Mouse (Mus musculus) MEL (cell line): Measurements from ENCODE around the gene Rnf167. TPM values are rescaled to one million over a fixed set of nuclear protein-coding genes. Genes with fewer than 3 reads are reported as not detected.
A peak's percentile ranks its signal among the peaks of the same experiment; 100 is the strongest.

Experiments
- DNase-seq: peaks from one replicate; pipeline ENCODE4 v3.0.0; 2011; ENCODE audit warnings: low read depth, low spot score
- H3K27ac ChIP-seq: 2 replicates; pipeline ENCODE4 v1.5.1; 2012; ENCODE audit warnings: low read depth, mild to moderate bottlenecking, control low read depth, low read length, moderate library complexity; ENCODE audit not compliant: control insufficient read depth
- H3K27me3 ChIP-seq, 2 experiments: fragments of 150-350 bp in 1 of 2; sonication (generic) in 1 of 2; 2 replicates each; pipeline ENCODE4 v1.6.1; 2012; ENCODE audit warnings: low read length in 2 of 2, mild to moderate bottlenecking in 2 of 2, improper control_type of control experiment in 1 of 2, moderate library complexity in 1 of 2; ENCODE audit not compliant: insufficient read depth in 2 of 2, control insufficient read depth in 1 of 2
- H3K36me3 ChIP-seq, 2 experiments: 2 replicates each; pipeline ENCODE4 v1.6.1; 2012 to 2014; ENCODE audit warnings: low read length in 2 of 2, improper control_type of control experiment in 1 of 2, inconsistent platforms in 1 of 2, mild to moderate bottlenecking in 1 of 2; ENCODE audit not compliant: insufficient read depth in 2 of 2, control insufficient read depth in 1 of 2
- H3K4me1 ChIP-seq, 2 experiments: fragments of 150-350 bp in 1 of 2; sonication (generic) in 1 of 2; 2 replicates each; pipeline ENCODE4 v1.6.1; 2012; ENCODE audit warnings: low read length in 2 of 2, improper control_type of control experiment in 1 of 2, mild to moderate bottlenecking in 1 of 2; ENCODE audit not compliant: insufficient read depth in 2 of 2, control insufficient read depth in 1 of 2
- H3K4me3 ChIP-seq, 2 experiments: fragments of 150-350 bp in 1 of 2; sonication (generic) in 1 of 2; 2 replicates each; pipeline ENCODE4 v1.5.1; 2012; ENCODE audit warnings: low read depth in 2 of 2, low read length in 2 of 2, mild to moderate bottlenecking in 2 of 2, moderate library complexity in 2 of 2, control low read depth in 1 of 2, improper control_type of control experiment in 1 of 2; ENCODE audit not compliant: control insufficient read depth in 1 of 2, insufficient read depth in 1 of 2
- H3K79me2 ChIP-seq: 2 replicates; pipeline ENCODE4 v1.6.1; 2012; ENCODE audit warnings: mild to moderate bottlenecking, low read length, moderate library complexity; ENCODE audit not compliant: control insufficient read depth, poor library complexity, insufficient read depth
- H3K9ac ChIP-seq: 2 replicates; pipeline ENCODE4 v1.6.1; 2012; ENCODE audit warnings: low read depth, mild to moderate bottlenecking, control low read depth, low read length, moderate library complexity; ENCODE audit not compliant: control insufficient read depth, poor library complexity, severe bottlenecking
- H3K9me3 ChIP-seq: fragments of 150-350 bp; sonication (generic); replicated peaks from 2 replicates; pipeline ENCODE4 v1.6.1; 2012; ENCODE audit warnings: mild to moderate bottlenecking, low read length, improper control_type of control experiment, moderate library complexity; ENCODE audit not compliant: insufficient read depth
- BHLHE40 ChIP-seq: IDR thresholded peaks from 2 replicates; pipeline ENCODE4 v1.6.1; 2012; ENCODE audit warnings: low read depth, mild to moderate bottlenecking, inconsistent platforms, low read length, improper control_type of control experiment, borderline replicate concordance
- CHD2 ChIP-seq: IDR thresholded peaks from 2 replicates; pipeline ENCODE4 v1.6.1; 2011; ENCODE audit warnings: low read length, improper control_type of control experiment
- KAT2A ChIP-seq: conservative IDR thresholded peaks from 2 replicates; pipeline ENCODE4 v1.6.1; 2012; ENCODE audit warnings: low read depth, low read length, improper control_type of control experiment, inconsistent platforms
- MAZ ChIP-seq: IDR thresholded peaks from 2 replicates; pipeline ENCODE4 v1.6.1; 2012; ENCODE audit warnings: low read depth, mild to moderate bottlenecking, inconsistent platforms, low read length, improper control_type of control experiment
- MXI1 ChIP-seq: IDR thresholded peaks from 2 replicates; pipeline ENCODE4 v1.6.1; 2011; ENCODE audit warnings: mild to moderate bottlenecking, low read depth, low read length, improper control_type of control experiment
- MYB ChIP-seq: IDR thresholded peaks from 2 replicates; pipeline ENCODE4 v1.6.1; 2011; ENCODE audit warnings: mild to moderate bottlenecking, low read depth, low read length, improper control_type of control experiment
- MYC ChIP-seq: IDR thresholded peaks from 2 replicates; pipeline ENCODE4 v1.6.1; 2011; ENCODE audit warnings: low read depth, mild to moderate bottlenecking, low read length, improper control_type of control experiment, moderate library complexity
- POLR2A ChIP-seq, 2 experiments: IDR thresholded peaks; 2 replicates each; pipeline ENCODE4 v1.6.1; 2011 to 2012; ENCODE audit warnings: low read length in 2 of 2, mild to moderate bottlenecking in 2 of 2, control low read depth in 1 of 2, improper control_type of control experiment in 1 of 2, low read depth in 1 of 2, moderate library complexity in 1 of 2; ENCODE audit not compliant: control insufficient read depth in 1 of 2, insufficient read depth in 1 of 2, poor library complexity in 1 of 2
- POLR2AphosphoS5 ChIP-seq: IDR thresholded peaks from 2 replicates; pipeline ENCODE4 v1.6.1; 2012; ENCODE audit warnings: low read depth, borderline replicate concordance, mild to moderate bottlenecking, inconsistent platforms, low read length, moderate library complexity, mixed read lengths
- SIN3A ChIP-seq: IDR thresholded peaks from 2 replicates; pipeline ENCODE4 v1.6.1; 2012; ENCODE audit warnings: low read length, improper control_type of control experiment, inconsistent platforms
- SMC3 ChIP-seq: IDR thresholded peaks from 2 replicates; pipeline ENCODE4 v1.6.1; 2011; ENCODE audit warnings: low read depth, low read length, improper control_type of control experiment
- TBP ChIP-seq: IDR thresholded peaks from 2 replicates; pipeline ENCODE4 v1.8.0; 2011; ENCODE audit warnings: low read depth, low read length, improper control_type of control experiment
- USF2 ChIP-seq, 2 experiments: IDR thresholded peaks; 2 replicates each; pipeline ENCODE4 v1.6.1; 2011 to 2012; ENCODE audit warnings: improper control_type of control experiment in 2 of 2, low read length in 2 of 2, borderline replicate concordance in 1 of 2, inconsistent platforms in 1 of 2, low read depth in 1 of 2, mild to moderate bottlenecking in 1 of 2; ENCODE audit not compliant: insufficient read depth in 1 of 2
- ZKSCAN1 ChIP-seq: IDR thresholded peaks from 2 replicates; pipeline ENCODE4 v1.6.1; 2012; ENCODE audit warnings: low read depth, mild to moderate bottlenecking, inconsistent platforms, low read length, improper control_type of control experiment, moderate library complexity
- polyA plus RNA-seq, 2 experiments: library from polyadenylated mRNA; stranded (reverse) in 1 of 2; unstranded in 1 of 2; fragments of >175 nt in 1 of 2; fragments of >200 nt in 1 of 2; gene quantifications; 2 replicates each; pipeline versions ENCODE4 v1.2.1 to v1.2.4; 2012; ENCODE audit warnings: low replicate concordance in 2 of 2, low read depth in 1 of 2; ENCODE audit not compliant: insufficient read length in 2 of 2, insufficient read depth in 1 of 2, missing spikeins in 1 of 2
- total RNA-seq: library from RNA; depleted of rRNA; stranded (reverse); fragments of 300-350 nt; gene quantifications from 2 replicates; pipeline ENCODE4 v1.2.3, GENCODE M21; 2012

Gene Rnf167
- total and polyA plus RNA-seq, 3 experiments, result 31.4 to 44.4 TPM; not detected in 1

- TF ChIP-seq MXI1, result peak; percentile 49; the same call in 1 of the 2 replicates
Measured at GRCm38 (mm10) chr11:70638714-70639278, 8.2 kb upstream of the Rnf167 start, which contains the start of gene Gp1ba (continued).

GRCm38 (mm10) chr11:70639976-70640375, 7.1 kb upstream of the Rnf167 start:
- peaks cover 14 to 47% of the 10 kb centered on the region in 2 experiments for H3K4me1 ChIP-seq
- no peak overlapping the region; the same call in 1 of the 2 replicates for H3K9ac ChIP-seq
- H3K27ac ChIP-seq, result peak overlapping the region; percentile 94
- H3K4me3 ChIP-seq, result no peak overlapping the region
- TF ChIP-seq ZKSCAN1 (no peak), POLR2A (IDR thresholded peaks at IDR 0.05; ENCODE audit: control insufficient read depth in 1 of 2, insufficient read depth in 1 of 2, low read depth in 1 of 2, low read length in 2 of 2, poor library complexity in 1 of 2) (peak in 1 of 2 experiments; percentile 28; a peak in 1 of 4 replicates)
- peaks cover 0 to 41% of the 10 kb centered on the region in 2 experiments; a peak in 2 of 4 replicates for H3K36me3 ChIP-seq
- H3K9me3 ChIP-seq, result no peaks in the 10 kb centered on the region
- peaks cover 15% of the 10 kb centered on the region; the same call in 1 of the 2 replicates for H3K79me2 ChIP-seq
- H3K27me3 ChIP-seq, result no peaks in the 10 kb centered on the region
- DNase-seq, result no peak

GRCm38 (mm10) chr11:70641241-70641640, 5.8 kb upstream of the Rnf167 start:
- peaks cover 28% of the 10 kb centered on the region for H3K79me2 ChIP-seq
- TF ChIP-seq MAZ (no peak), SIN3A (no peak), BHLHE40 (no peak), MYC (no peak), USF2 (IDR thresholded peaks at IDR 0.05; ENCODE audit: borderline replicate concordance in 1 of 2, insufficient read depth in 1 of 2, low read depth in 1 of 2, low read length in 2 of 2) (no peak), ZKSCAN1 (no peak), TBP (no peak), POLR2AphosphoS5 (no peak), SMC3 (no peak), CHD2 (no peak)
- H3K9ac ChIP-seq, result no peak overlapping the region
- no peak overlapping the region for H3K4me3 ChIP-seq
- no peak for DNase-seq
- H3K4me1 ChIP-seq, result peaks cover 14 to 57% of the 10 kb centered on the region in 2 experiments
- H3K9me3 ChIP-seq, result no peaks in the 10 kb centered on the region
- no peak overlapping the region for H3K27ac ChIP-seq
- H3K36me3 ChIP-seq, result peaks cover 0 to 50% of the 10 kb centered on the region in 2 experiments; a peak in 2 of 4 replicates
- no peaks in the 10 kb centered on the region for H3K27me3 ChIP-seq

- Histone ChIP-seq H3K9me3 (no peaks in the 10 kb centered on the region), H3K27me3 (no peaks in the 10 kb centered on the region), H3K4me1 (peaks cover 4 to 43% of the 10 kb centered on the region in 2 experiments), H3K4me3 (no peak overlapping the region), H3K27ac (no peak overlapping the region), H3K79me2 (peaks cover 38% of the 10 kb centered on the region), H3K9ac (no peak overlapping the region), H3K36me3 (peaks cover 0 to 35% of the 10 kb centered on the region in 2 experiments; a peak in 2 of 4 replicates)
- DNase-seq, result no peak
- TF ChIP-seq KAT2A, result no peak
- no peak for TF ChIP-seq POLR2AphosphoS5
- no peak for TF ChIP-seq MYB
- TF ChIP-seq POLR2A (IDR thresholded peaks at IDR 0.05; ENCODE audit: control insufficient read depth in 1 of 2, insufficient read depth in 1 of 2, low read depth in 1 of 2, low read length in 2 of 2, poor library complexity in 1 of 2), result 0 out of 4 replicates have a peak, but pooled peaks of 1 of the 2 experiments have one; percentile 29
Measured at GRCm38 (mm10) chr11:70643051-70643450, 4.0 kb upstream of the Rnf167 start.
